Mouse (Mus musculus) C2C12 (cell line): ENCODE data around the gene Nol4l. TPM values are rescaled to one million over a fixed set of nuclear protein-coding genes. Genes with fewer than 3 reads are reported as not detected.

ENCODE experiments used
- H3K27me3 ChIP-seq: one replicate; pipeline ENCODE4 v1.6.1; 2011; ENCODE audit not compliant: control insufficient read depth, insufficient read depth, insufficient read length
- H3K36me3 ChIP-seq: one replicate; pipeline ENCODE4 v1.6.1; 2011; ENCODE audit not compliant: control insufficient read depth, insufficient read depth
- H3K4me3 ChIP-seq: one replicate; pipeline ENCODE4 v1.5.1; 2011; ENCODE audit warnings: mild to moderate bottlenecking, control low read depth; ENCODE audit not compliant: poor library complexity, insufficient read depth, severe bottlenecking
- H3K79me2 ChIP-seq: one replicate; pipeline ENCODE4 v1.6.1; 2011; ENCODE audit not compliant: control insufficient read depth, insufficient read depth
- H3K79me3 ChIP-seq: one replicate; pipeline ENCODE4 v1.6.1; 2011; ENCODE audit warnings: low read depth, control low read depth
- H3ac ChIP-seq: one replicate; pipeline ENCODE3; 2011; ENCODE audit warnings: low read depth; ENCODE audit not compliant: control insufficient read depth, insufficient read length
- CEBPB ChIP-seq: IDR thresholded peaks from one replicate; pipeline ENCODE4 v1.6.1; 2011; ENCODE audit warnings: low read depth, mild to moderate bottlenecking, control low read depth, moderate library complexity
- CTCF ChIP-seq: IDR thresholded peaks from one replicate; pipeline ENCODE4 v1.5.1; 2011; ENCODE audit not compliant: control insufficient read depth, insufficient read depth, insufficient read length
- FOSL1 ChIP-seq: IDR thresholded peaks from one replicate; pipeline ENCODE4 v1.8.0; 2011; ENCODE audit warnings: mild to moderate bottlenecking, low read length; ENCODE audit not compliant: poor library complexity, insufficient read depth, severe bottlenecking
- MAX ChIP-seq: IDR thresholded peaks from one replicate; pipeline ENCODE4 v1.6.1; 2011; ENCODE audit warnings: mild to moderate bottlenecking, control low read depth
- MYOD1 ChIP-seq: IDR thresholded peaks from one replicate; pipeline ENCODE4 v1.6.1; 2011; ENCODE audit warnings: low read depth; ENCODE audit not compliant: control insufficient read depth, insufficient read length
- MYOG ChIP-seq: IDR thresholded peaks from one replicate; pipeline ENCODE4 v1.6.1; 2011; ENCODE audit not compliant: control insufficient read depth, insufficient read length; ENCODE audit errors: extremely low read depth
- USF1 ChIP-seq: IDR thresholded peaks from one replicate; pipeline ENCODE4 v1.6.1; 2011; ENCODE audit warnings: low read depth, mild to moderate bottlenecking, control low read depth, moderate library complexity
- polyA plus RNA-seq: library from polyadenylated mRNA; unstranded; fragments of >200 nt; fragmentation: generic; extraction: Trizol; gene quantifications from one replicate; pipeline ENCODE4 v1.2.1, GENCODE M21; 2012; ENCODE audit warnings: missing spikeins

Gene Nol4l
- polyA plus RNA-seq, 1 experiment = 0.42 TPM

GRCm38 (mm10) chr2:153559613-153560152 is 29.9 kb upstream of the Nol4l start:
- no peaks in the 10 kb centered on the region for H3K79me3 ChIP-seq
- H3K27me3 ChIP-seq = no peaks in the 10 kb centered on the region
- no peak overlapping the region for H3ac ChIP-seq
- no peak overlapping the region for H3K4me3 ChIP-seq
- no peaks in the 10 kb centered on the region for H3K79me2 ChIP-seq
- no peak for TF ChIP-seq USF1
- TF ChIP-seq MYOD1 = no peak
- no peak for TF ChIP-seq FOSL1
- no peak for TF ChIP-seq CTCF
- TF ChIP-seq MAX = no peak
- TF ChIP-seq CEBPB = no peak
- TF ChIP-seq MYOG = no peak
- H3K36me3 ChIP-seq = no peaks in the 10 kb centered on the region

- no peaks in the 10 kb centered on the region for H3K79me2 ChIP-seq
- no peaks in the 10 kb centered on the region for H3K27me3 ChIP-seq
- TF ChIP-seq MYOG = no peak
- no peak for TF ChIP-seq MAX
- H3K79me3 ChIP-seq = no peaks in the 10 kb centered on the region
- H3ac ChIP-seq = no peak overlapping the region
- no peak overlapping the region for H3K4me3 ChIP-seq
- no peaks in the 10 kb centered on the region for H3K36me3 ChIP-seq
These were observed 28.7 kb upstream of the Nol4l start for GRCm38 (mm10) chr2:153558464-153558863.

DNA sequence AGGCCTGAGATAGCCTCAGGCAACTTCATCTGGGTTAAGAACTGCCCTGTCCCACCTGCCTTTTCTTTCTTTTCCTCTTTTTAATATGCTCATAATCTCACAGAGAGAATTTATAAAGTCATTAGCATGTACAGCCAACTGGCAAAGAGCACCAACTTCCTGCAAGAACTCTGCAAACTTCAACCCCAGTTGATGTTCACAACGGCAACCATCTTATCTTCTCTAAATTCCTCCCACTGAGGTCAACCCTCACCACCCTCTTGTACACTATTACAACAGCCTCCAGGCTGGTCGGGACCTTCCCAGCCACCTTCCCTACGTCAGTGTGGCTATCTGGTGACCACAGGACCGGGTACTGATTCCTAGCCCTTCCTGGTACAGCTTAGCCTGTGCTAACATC is 27.5 kb upstream of the Nol4l start:
- no peaks in the 10 kb centered on the region for H3K27me3 ChIP-seq
- H3K79me2 ChIP-seq = no peaks in the 10 kb centered on the region
- H3K36me3 ChIP-seq = no peaks in the 10 kb centered on the region
- H3ac ChIP-seq = no peak overlapping the region
- no peak overlapping the region for H3K4me3 ChIP-seq
- no peaks in the 10 kb centered on the region for H3K79me3 ChIP-seq
- TF ChIP-seq MYOG (no peak), CTCF (no peak), FOSL1 (no peak), USF1 (no peak), MAX (no peak), CEBPB (no peak), MYOD1 (no peak)

GRCm38 (mm10) chr2:153556208-153556607 is 26.4 kb upstream of the Nol4l start:
- Histone ChIP-seq H3K27me3 (no peaks in the 10 kb centered on the region), H3K4me3 (no peak overlapping the region), H3ac (no peak overlapping the region), H3K79me2 (no peaks in the 10 kb centered on the region), H3K79me3 (no peaks in the 10 kb centered on the region), H3K36me3 (no peaks in the 10 kb centered on the region)
- TF ChIP-seq CTCF (no peak), MAX (no peak), CEBPB (no peak), FOSL1 (no peak), USF1 (no peak), MYOD1 (no peak), MYOG (no peak)

DNA sequence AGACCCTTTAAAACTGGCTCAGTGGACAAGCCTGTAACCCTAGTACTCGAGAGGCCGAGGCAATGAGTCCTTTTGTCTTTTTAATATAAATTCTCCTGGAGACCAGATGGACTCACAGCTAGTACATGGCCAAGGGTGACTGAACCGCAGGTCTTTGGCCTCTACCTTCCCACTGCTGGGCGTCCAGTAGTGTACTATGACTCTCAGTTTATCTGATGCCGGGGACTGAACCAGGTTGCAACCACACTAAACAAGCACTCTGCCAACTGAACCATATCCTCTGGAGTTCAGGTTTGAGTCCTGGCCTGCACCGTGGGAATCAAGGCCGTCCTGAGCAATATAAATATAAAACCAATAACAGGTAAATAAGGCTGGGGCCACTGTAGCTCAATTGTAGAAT is 24.8 kb upstream of the Nol4l start:
- H3K36me3 ChIP-seq = no peaks in the 10 kb centered on the region
- H3K4me3 ChIP-seq = no peak overlapping the region
- H3K79me2 ChIP-seq = no peaks in the 10 kb centered on the region
- H3ac ChIP-seq = no peak overlapping the region
- TF ChIP-seq MYOG (no peak), CEBPB (no peak), USF1 (no peak), CTCF (no peak), MAX (no peak), MYOD1 (no peak), FOSL1 (no peak)
- H3K79me3 ChIP-seq = no peaks in the 10 kb centered on the region
- H3K27me3 ChIP-seq = no peaks in the 10 kb centered on the region

DNA sequence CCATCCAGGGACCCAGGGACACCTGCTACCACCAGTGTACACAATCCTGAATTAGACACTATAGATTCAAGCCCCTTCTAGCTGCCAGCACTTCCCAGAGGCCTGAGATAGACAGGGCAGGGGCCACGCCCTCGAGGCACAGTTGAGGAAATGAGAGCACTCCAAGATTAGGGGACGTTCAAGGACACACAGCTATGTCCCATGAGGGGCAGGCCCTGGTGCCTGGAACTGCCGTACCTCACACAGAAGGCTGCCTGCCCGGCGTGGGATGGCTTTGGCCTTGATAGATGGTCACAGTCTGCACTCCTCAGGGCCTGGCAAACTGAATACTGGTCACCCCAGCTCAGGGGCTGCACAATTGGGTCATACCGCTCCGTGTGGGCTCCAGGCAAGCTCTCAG is 19.7 kb upstream of the Nol4l start:
- Histone ChIP-seq H3K79me2 (no peaks in the 10 kb centered on the region), H3K36me3 (no peaks in the 10 kb centered on the region), H3K79me3 (no peaks in the 10 kb centered on the region), H3K4me3 (no peak overlapping the region), H3K27me3 (no peaks in the 10 kb centered on the region), H3ac (no peak overlapping the region)
- TF ChIP-seq MYOD1 (no peak), CEBPB (no peak), CTCF (no peak), MYOG (no peak), MAX (no peak), FOSL1 (no peak), USF1 (no peak)
